Mouse (Mus musculus): ENCODE measurements around the gene Tmem63c. TPM values are rescaled to one million over a fixed set of nuclear protein-coding genes. Genes with fewer than 3 reads are reported as not detected.

Gene Tmem63c
- polyA plus RNA-seq, 1 experiment from 2014 or later: 0.17 TPM

- no peak overlapping the region for H3K9ac ChIP-seq
- no peak for ATAC-seq (ENCODE audit: insufficient number of reproducible peaks, insufficient read depth, low FRiP score, low TSS enrichment, low read depth)
Measured at GRCm38 (mm10) chr12:87137439-87138341, 116.5 kb downstream of the Tmem63c start.

GRCm38 (mm10) chr12:87138342-87138701, 117.2 kb downstream of the Tmem63c start:
- Histone ChIP-seq H3K27me3 (no peaks in the 10 kb centered on the region), H3K27ac (no peak overlapping the region), H3K4me1 (no peaks in the 10 kb centered on the region), H3K4me2 (no peak overlapping the region), H3K36me3 (peaks cover 19% of the 10 kb centered on the region), H3K9ac (no peak overlapping the region), H3K9me3 (no peaks in the 10 kb centered on the region), H3K4me3 (no peak overlapping the region)
- ATAC-seq (ENCODE audit: insufficient number of reproducible peaks, insufficient read depth, low FRiP score, low TSS enrichment, low read depth): no peak
- 77% methylated on average over 2 of the region's 2 CpGs for WGBS

More at GRCm38 (mm10) chr12:87137439-87138341, 116.5 kb downstream of the Tmem63c start:
- no peak overlapping the region for H3K27ac ChIP-seq
- 80% methylated on average over 15 of the region's 15 CpGs for WGBS
- peaks cover 19% of the 10 kb centered on the region for H3K36me3 ChIP-seq
- no peaks in the 10 kb centered on the region for H3K4me1 ChIP-seq
- no peak overlapping the region for H3K4me3 ChIP-seq
- no peaks in the 10 kb centered on the region for H3K27me3 ChIP-seq
- H3K9me3 ChIP-seq: no peaks in the 10 kb centered on the region
- no peak overlapping the region for H3K4me2 ChIP-seq

- H3K4me2 ChIP-seq: no peak overlapping the region
- ATAC-seq (ENCODE audit: insufficient number of reproducible peaks, insufficient read depth, low FRiP score, low TSS enrichment, low read depth): no peak
- H3K36me3 ChIP-seq: peaks cover 17% of the 10 kb centered on the region
- no peak overlapping the region for H3K27ac ChIP-seq
- WGBS: 67% methylated on average over 2 of the region's 2 CpGs
- H3K4me1 ChIP-seq: no peaks in the 10 kb centered on the region
- no peak overlapping the region for H3K4me3 ChIP-seq
- H3K9ac ChIP-seq: no peak overlapping the region
- no peaks in the 10 kb centered on the region for H3K27me3 ChIP-seq
- no peaks in the 10 kb centered on the region for H3K9me3 ChIP-seq
Measured at GRCm38 (mm10) chr12:87138768-87139167, 117.6 kb downstream of the Tmem63c start.

Small RNAs within 50 kb of the gene (microRNA-seq; reads per million reads assigned to microRNA genes)
- gene Gm25847: not detected

Other genes starting within 250 kb of the Tmem63c start
- gene Irf2bpl, start 136.5 kb upstream of the Tmem63c start, polyA plus RNA-seq (2015; fragmentation: Nextera tagmentation; extraction: Ambion mirVana): 36.5 and 37.7 TPM in 2 replicates
- 24.3 TPM in 2 replicates for gene Cipc, start 74.3 kb upstream of the Tmem63c start, polyA plus RNA-seq (2015; fragmentation: Nextera tagmentation; extraction: Ambion mirVana)
- gene Zdhhc22, start 30.9 kb upstream of the Tmem63c start, polyA plus RNA-seq (2015; fragmentation: Nextera tagmentation; extraction: Ambion mirVana): 0.12 and 0.15 TPM in 2 replicates
- 0.33 and 0.38 TPM in 2 replicates for gene Ngb, start 81.2 kb downstream of the Tmem63c start, polyA plus RNA-seq (2015; fragmentation: Nextera tagmentation; extraction: Ambion mirVana)
- 29.1 and 32.1 TPM in 2 replicates for gene Gstz1, start 125.8 kb downstream of the Tmem63c start, polyA plus RNA-seq (2015; fragmentation: Nextera tagmentation; extraction: Ambion mirVana)
- gene Pomt2, start 126.6 kb downstream of the Tmem63c start, polyA plus RNA-seq (2015; fragmentation: Nextera tagmentation; extraction: Ambion mirVana): 14.3 and 14.4 TPM in 2 replicates
- 1.5 and 2.4 TPM in 2 replicates for gene Samd15, start 178.4 kb downstream of the Tmem63c start, polyA plus RNA-seq (2015; fragmentation: Nextera tagmentation; extraction: Ambion mirVana)
- 2.0 and 2.4 TPM in 2 replicates for gene Tmed8, start 179.1 kb downstream of the Tmem63c start, polyA plus RNA-seq (2015; fragmentation: Nextera tagmentation; extraction: Ambion mirVana)
- gene Noxred1, start 217.4 kb downstream of the Tmem63c start, polyA plus RNA-seq (2015; fragmentation: Nextera tagmentation; extraction: Ambion mirVana): 0.32 and 0.84 TPM in 2 replicates
- gene Vipas39, start 244.9 kb downstream of the Tmem63c start, polyA plus RNA-seq (2015; fragmentation: Nextera tagmentation; extraction: Ambion mirVana): 49.6 and 52.1 TPM in 2 replicates
- 210 and 231 TPM in 2 replicates for gene Ahsa1, start 245.1 kb downstream of the Tmem63c start, polyA plus RNA-seq (2015; fragmentation: Nextera tagmentation; extraction: Ambion mirVana)